Mouse (Mus musculus): ENCODE data around the gene Fos. TPM values are rescaled to one million over a fixed set of nuclear protein-coding genes. Genes with fewer than 3 reads are reported as not detected.
"Not testable (repeated sequence)": the region's sequence is repeated elsewhere in the genome, so short reads cannot be mapped to it uniquely, and the experiment has no call there.

Fos gene
- polyA plus RNA-seq, 1 experiment from 2014 or later, result 1.2 TPM

GRCm38 (mm10) chr12:85521101-85521500 lies 47.4 kb downstream of the Fos start:
- ATAC-seq (ENCODE audit: low FRiP score, low read depth), result no peak
- H3K36me3 ChIP-seq, result no peaks in the 10 kb centered on the region
- H3K9me3 ChIP-seq, result no peaks in the 10 kb centered on the region
- H3K27me3 ChIP-seq (replicated peaks), result no peaks in the 10 kb centered on the region
- no peak overlapping the region for H3K4me3 ChIP-seq
- H3K27ac ChIP-seq, result no peak overlapping the region
- H3K4me1 ChIP-seq, result peaks cover 11% of the 10 kb centered on the region; the same call in 1 of the 2 replicates
- 79% methylated on average over 6 of the region's 6 CpGs for WGBS
- no peak overlapping the region for H3K9ac ChIP-seq
- no peak overlapping the region for H3K4me2 ChIP-seq (replicated peaks)

- H3K4me3 ChIP-seq, result no peak overlapping the region
- no peak overlapping the region for H3K4me2 ChIP-seq (replicated peaks)
- no peak overlapping the region for H3K9ac ChIP-seq
- WGBS, result 73% methylated on average over 1 of the region's 1 CpGs
- H3K4me1 ChIP-seq, result peaks cover 11% of the 10 kb centered on the region; the same call in 1 of the 2 replicates
- H3K36me3 ChIP-seq, result no peaks in the 10 kb centered on the region
- no peak for ATAC-seq (ENCODE audit: low FRiP score, low read depth)
- no peak overlapping the region for H3K27ac ChIP-seq
- no peaks in the 10 kb centered on the region for H3K27me3 ChIP-seq (replicated peaks)
- H3K9me3 ChIP-seq, result no peaks in the 10 kb centered on the region
Observed at GRCm38 (mm10) chr12:85521673-85522072, 48.0 kb downstream of the Fos start.

- H3K27me3 ChIP-seq (replicated peaks), result no peaks in the 10 kb centered on the region
- H3K27ac ChIP-seq, result no peak overlapping the region
- H3K36me3 ChIP-seq, result no peaks in the 10 kb centered on the region
- ATAC-seq (ENCODE audit: low FRiP score, low read depth), result no peak
- H3K9me3 ChIP-seq, result no peaks in the 10 kb centered on the region
- no peak overlapping the region for H3K9ac ChIP-seq
- WGBS, result 82% methylated on average over 7 of the region's 7 CpGs
- no peak overlapping the region for H3K4me3 ChIP-seq
- no peak overlapping the region for H3K4me2 ChIP-seq (replicated peaks)
- H3K4me1 ChIP-seq, result peaks cover 11% of the 10 kb centered on the region; the same call in 1 of the 2 replicates
Observed at GRCm38 (mm10) chr12:85522631-85523388, 49.1 kb downstream of the Fos start.

- WGBS, result 65% methylated on average over 14 of the region's 14 CpGs
Observed at GRCm38 (mm10) chr12:85523421-85524192, 49.9 kb downstream of the Fos start.

GRCm38 (mm10) chr12:85524193-85524858 lies 50.6 kb downstream of the Fos start:
- Histone ChIP-seq H3K9ac (no peak overlapping the region), H3K4me2 (replicated peaks) (0 out of 2 replicates have a peak overlapping the region, but pooled peaks have one; percentile 10), H3K36me3 (no peaks in the 10 kb centered on the region), H3K9me3 (no peaks in the 10 kb centered on the region), H3K27me3 (replicated peaks) (no peaks in the 10 kb centered on the region), H3K4me1 (peaks cover 11% of the 10 kb centered on the region; the same call in 1 of the 2 replicates), H3K4me3 (no peak overlapping the region), H3K27ac (no peak overlapping the region)
- 49% methylated on average over 8 of the region's 8 CpGs for WGBS
- no peak for ATAC-seq (ENCODE audit: low FRiP score, low read depth)

More at GRCm38 (mm10) chr12:85523421-85524192, 49.9 kb downstream of the Fos start:
- H3K27ac ChIP-seq, result no peak overlapping the region
- H3K27me3 ChIP-seq (replicated peaks), result no peaks in the 10 kb centered on the region
- H3K4me2 ChIP-seq (replicated peaks), result no peak overlapping the region
- H3K4me3 ChIP-seq, result no peak overlapping the region
- H3K4me1 ChIP-seq, result peaks cover 11% of the 10 kb centered on the region; the same call in 1 of the 2 replicates
- no peaks in the 10 kb centered on the region for H3K36me3 ChIP-seq
- no peak for ATAC-seq (ENCODE audit: low FRiP score, low read depth)
- H3K9ac ChIP-seq, result no peak overlapping the region
- H3K9me3 ChIP-seq, result no peaks in the 10 kb centered on the region

- H3K27ac ChIP-seq; H3K9me3 ChIP-seq; H3K9ac ChIP-seq; H3K4me3 ChIP-seq; H3K36me3 ChIP-seq; H3K27me3 ChIP-seq (replicated peaks); ATAC-seq (ENCODE audit: low FRiP score, low read depth): not testable (repeated sequence)
- WGBS, result 64% methylated on average over 11 of the region's 11 CpGs
- H3K4me2 ChIP-seq (replicated peaks), result 0 out of 2 replicates have a peak overlapping the region, but pooled peaks have one; percentile 10
- H3K4me1 ChIP-seq, result peaks cover 11% of the 10 kb centered on the region; the same call in 1 of the 2 replicates
Observed at GRCm38 (mm10) chr12:85524859-85525495, 51.3 kb downstream of the Fos start.

Other genes starting within 250 kb of the Fos start
- gene Mlh3, start 203.3 kb upstream of the Fos start, polyA plus RNA-seq (2016; fragmentation: Nextera tagmentation; extraction: Ambion mirVana), result 8.3 and 9.0 TPM in 2 replicates
- gene Acyp1, start 185.5 kb upstream of the Fos start, polyA plus RNA-seq (2016; fragmentation: Nextera tagmentation; extraction: Ambion mirVana), result 67.1 TPM in 2 replicates
- 1.1 and 1.2 TPM in 2 replicates for gene Zc2hc1c, start 185.3 kb upstream of the Fos start, polyA plus RNA-seq (2016; fragmentation: Nextera tagmentation; extraction: Ambion mirVana)
- gene Nek9, start 134.5 kb upstream of the Fos start, polyA plus RNA-seq (2016; fragmentation: Nextera tagmentation; extraction: Ambion mirVana), result 21.3 and 23.7 TPM in 2 replicates
- gene Tmed10, start 99.0 kb upstream of the Fos start, polyA plus RNA-seq (2016; fragmentation: Nextera tagmentation; extraction: Ambion mirVana), result 230 and 234 TPM in 2 replicates
- 0.57 and 1.0 TPM in 2 replicates for gene Jdp2, start 125.1 kb downstream of the Fos start, polyA plus RNA-seq (2016; fragmentation: Nextera tagmentation; extraction: Ambion mirVana)
- 0.86 and 0.95 TPM in 2 replicates for gene Batf, start 212.8 kb downstream of the Fos start, polyA plus RNA-seq (2016; fragmentation: Nextera tagmentation; extraction: Ambion mirVana)